Mouse (Mus musculus): ENCODE data around the gene App.

Gene App

GRCm38 (mm10) chr16:84966983-84967382, 206.6 kb downstream of the App start:
- DNase-seq, result peak; percentile 93

DNA sequence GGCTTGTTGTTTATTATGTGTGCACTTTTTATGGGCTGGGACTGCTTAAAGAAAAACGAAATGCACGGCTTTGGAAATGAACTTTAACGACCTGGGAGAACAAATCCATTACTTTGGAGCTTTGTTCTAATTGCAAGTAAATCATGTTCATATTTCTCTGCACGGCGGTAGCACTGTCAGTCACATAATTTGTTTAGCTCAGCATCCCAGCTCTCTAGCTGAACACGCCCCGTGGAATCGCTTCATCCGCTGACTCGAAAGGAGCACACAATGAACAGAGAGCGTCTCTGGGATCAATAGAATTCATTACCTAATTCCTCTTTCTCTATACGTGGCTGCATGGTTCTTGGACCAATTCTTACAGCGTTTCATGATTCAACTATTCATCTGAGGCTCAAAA, 207.5 kb downstream of the App start:
- peak; percentile 55 for DNase-seq

GRCm38 (mm10) chr16:84963960-84964359, 209.6 kb downstream of the App start:
- DNase-seq, result peak; percentile 19

DNA sequence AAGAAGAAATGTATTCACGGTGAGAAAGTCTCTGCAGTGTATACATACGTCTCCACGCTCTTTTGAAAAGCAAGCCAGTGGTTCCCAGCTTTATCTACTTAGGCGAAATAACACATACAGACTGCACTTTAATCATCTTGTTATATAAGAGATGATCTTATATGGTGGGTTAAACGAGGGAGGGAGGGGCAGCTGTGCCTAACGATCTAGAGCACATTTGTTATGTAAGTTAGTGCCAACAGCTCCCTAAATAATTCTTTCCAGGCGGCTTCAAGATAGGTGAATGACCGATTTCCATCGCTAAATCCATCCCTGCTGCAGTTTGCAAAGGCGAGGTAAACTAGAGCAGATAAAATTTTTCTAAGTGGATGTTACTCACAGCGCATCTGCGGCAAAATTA, 210.0 kb downstream of the App start:
- no peak for DNase-seq

- DNase-seq, result peak; percentile 93
Observed at GRCm38 (mm10) chr16:84957253-84957652, 216.3 kb downstream of the App start.

GRCm38 (mm10) chr16:84956690-84957089, 216.9 kb downstream of the App start:
- DNase-seq, result peak; percentile 81

DNA sequence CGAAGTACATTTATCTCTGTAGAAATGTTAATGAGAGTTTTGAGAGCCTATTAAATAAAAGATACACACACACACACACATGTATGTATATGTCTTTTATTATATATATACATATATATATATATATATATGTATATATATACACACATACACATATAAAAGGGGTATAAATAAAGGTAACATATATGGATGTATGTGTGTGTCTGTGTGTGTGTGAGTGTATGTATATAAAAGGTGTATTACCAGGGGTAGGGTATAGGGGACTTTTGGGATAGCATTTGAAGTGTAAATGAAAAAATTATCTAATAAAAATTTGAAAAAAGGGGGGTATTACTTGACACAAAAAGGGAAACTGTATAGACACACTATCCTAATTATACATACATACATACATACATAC, 217.7 kb downstream of the App start:
- DNase-seq, result no peak

DNA sequence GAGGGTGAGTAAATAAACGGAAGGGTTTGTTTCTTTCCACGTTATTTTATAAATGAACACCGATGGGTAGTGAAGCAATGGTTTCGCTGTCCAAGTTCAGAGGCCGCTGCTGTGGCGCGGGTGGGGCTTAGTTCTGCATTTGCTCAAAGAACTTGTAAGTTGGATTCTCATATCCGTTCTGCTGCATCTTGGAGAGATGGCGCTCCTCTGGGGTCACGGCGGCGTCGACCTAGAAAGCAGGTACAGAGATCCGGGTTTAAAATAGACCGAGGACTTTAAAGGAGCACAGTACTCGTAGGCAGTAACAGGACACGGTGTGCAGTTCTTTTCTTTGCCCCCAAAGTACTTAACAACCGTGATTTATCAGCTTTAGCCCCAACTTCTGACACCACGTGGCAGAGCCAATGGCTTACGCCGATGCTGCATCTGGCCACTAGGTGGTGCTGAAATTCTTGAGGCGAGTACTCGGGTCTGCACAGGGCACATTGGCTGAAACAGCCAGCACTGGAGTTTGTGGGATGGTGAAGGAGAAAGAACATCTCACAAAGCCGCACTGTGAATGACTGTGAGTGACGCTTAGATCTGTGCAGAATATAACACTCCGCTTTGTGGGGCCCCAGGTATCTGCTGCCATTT, 218.2 kb downstream of the App start:
- DNase-seq, result peak; percentile 97

GRCm38 (mm10) chr16:84931024-84931423, 242.5 kb downstream of the App start:
- no peak for DNase-seq

DNA sequence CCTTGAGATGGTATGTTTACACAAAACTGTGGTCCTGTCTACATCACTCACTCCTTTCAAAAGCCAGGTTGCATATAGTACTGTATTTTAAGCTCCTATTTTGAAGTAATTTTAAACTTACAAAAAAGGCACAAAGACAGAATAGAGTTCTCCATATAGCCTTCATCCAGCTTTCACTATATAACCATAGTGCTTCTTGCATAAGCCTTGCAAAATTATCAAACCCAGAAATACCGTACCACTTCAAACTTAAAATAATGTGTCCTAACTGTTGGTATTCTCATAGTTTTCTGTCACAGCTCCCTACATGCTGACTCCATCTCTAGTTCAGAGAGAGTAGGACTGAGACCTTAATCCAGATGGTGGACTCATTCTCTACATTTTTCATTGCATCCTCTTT, 245.7 kb downstream of the App start:
- no peak for DNase-seq

DNA sequence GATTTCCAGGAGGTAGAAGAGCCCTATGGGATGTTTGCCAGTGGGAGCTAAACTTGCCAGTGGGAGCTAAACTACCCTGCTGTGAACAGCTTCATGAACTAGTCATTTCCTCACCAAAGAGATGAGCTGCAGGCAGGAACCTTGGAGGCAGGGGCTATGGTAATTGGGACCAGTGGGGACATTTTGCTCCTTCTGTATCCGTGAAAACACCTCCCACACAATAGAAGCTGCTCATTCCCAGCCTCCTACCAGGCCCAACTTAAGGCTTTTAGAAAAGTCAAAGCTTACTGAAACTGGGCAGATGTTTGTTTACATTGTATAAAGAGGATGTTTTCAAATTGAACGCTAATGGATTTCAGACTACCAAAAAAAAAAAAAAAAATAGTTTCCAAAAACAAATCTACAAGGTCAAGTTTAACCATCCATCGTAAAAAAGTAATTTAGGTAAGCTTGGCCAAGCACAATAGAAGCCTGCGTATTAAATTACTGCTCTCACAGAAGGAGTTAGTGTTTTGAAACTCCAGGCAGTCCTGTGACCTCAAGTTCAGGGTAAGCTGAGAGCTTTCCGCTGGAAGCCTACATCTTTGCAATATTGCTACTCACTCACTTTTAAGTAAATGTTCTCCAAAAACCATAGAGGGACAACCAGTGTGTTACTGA, 253.8 kb downstream of the App start:
- no peak for DNase-seq

DNA sequence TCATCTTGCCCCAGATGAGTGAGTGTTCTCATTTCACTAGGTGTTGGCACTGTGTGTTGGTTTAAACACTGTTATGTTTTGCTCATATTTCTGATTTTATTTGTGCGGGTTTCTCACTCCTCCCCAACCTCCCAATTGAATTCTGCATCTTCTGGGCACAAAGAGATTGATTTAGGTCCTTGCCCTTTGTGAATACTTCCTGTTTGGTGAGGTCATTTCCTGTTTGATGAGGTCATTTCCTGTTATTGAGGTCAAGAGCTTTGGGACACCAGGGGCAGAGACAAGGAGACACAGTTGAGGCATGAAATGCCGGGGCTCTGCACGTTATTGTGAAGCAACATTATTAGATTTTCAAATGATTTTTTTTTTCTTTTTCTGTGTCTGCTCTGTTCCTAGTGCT, 254.5 kb downstream of the App start:
- DNase-seq, result no peak

DNA sequence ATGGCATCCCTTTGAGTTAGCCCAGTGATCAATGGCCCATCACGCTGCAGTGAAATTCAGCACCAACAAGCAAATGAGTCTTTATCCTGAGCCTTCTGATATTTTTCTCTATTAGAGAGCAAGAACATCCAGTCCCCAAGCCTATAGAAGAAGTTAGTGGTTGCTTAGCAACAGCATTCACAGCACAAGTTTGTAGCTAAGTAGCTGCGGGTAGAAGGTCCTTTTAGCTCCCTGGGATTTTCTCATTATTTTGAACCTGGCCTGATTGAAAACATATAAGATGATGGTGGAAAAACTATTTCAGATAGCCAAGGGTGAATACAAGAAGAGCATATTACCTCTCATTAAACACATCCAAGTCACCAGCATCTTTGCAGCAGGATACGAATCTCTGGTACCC, 256.8 kb downstream of the App start:
- no peak for DNase-seq

DNA sequence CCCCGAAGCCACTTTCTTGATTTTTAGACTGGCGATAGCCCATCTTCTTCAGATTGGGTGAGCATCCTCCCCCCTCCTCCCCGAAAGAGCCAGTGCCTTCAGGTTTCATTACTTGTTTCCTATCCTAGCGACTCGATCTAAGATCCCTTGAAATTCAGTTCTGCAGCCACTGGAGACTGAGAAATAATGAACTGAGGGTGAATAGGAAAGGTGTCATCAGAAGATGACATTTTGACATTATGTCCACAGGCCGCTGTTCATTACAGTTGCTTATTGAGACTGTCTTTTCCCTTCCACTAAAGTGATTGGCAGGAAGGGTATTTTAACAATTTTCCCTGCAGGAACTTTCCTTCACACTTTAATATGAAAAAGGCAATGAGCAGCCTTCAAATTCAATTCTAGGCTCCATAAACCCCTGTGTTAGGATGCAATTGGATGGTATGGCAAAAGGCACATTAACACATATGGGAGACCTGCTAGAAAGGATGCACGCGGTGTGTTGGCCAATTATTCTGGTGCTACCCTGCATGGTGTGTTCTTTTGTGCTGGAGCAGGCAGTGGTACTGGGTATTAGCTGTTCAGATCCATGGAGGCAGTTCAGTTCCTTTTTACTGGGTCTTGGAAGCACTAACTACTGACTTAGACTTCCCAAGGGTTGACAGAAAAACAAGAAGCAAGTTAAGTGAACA, 261.9 kb downstream of the App start:
- no peak for DNase-seq

- DNase-seq, result no peak
Observed at GRCm38 (mm10) chr16:84902995-84903394, 270.6 kb downstream of the App start.
